Mouse (Mus musculus) CH12.LX (cell line): ENCODE data around the gene Dnaja3.

Experiments used
- CTCF ChIP-seq, 2 experiments: IDR thresholded peaks in 1 of 2; conservative IDR thresholded peaks in 1 of 2; 2 replicates each; pipeline ENCODE4 v1.5.1; 2011 to 2012; ENCODE audit warnings: low read depth in 2 of 2, low read length in 2 of 2, improper control_type of control experiment in 1 of 2, inconsistent platforms in 1 of 2, mild to moderate bottlenecking in 1 of 2, moderate library complexity in 1 of 2
- EP300 ChIP-seq: IDR thresholded peaks from 2 replicates; pipeline ENCODE4 v1.6.1; 2011; ENCODE audit warnings: low read length, improper control_type of control experiment
- HCFC1 ChIP-seq: IDR thresholded peaks from 2 replicates; pipeline ENCODE4 v1.6.1; 2012; ENCODE audit warnings: low read depth, mild to moderate bottlenecking, inconsistent platforms, low read length, improper control_type of control experiment
- MAFK ChIP-seq: IDR thresholded peaks from 2 replicates; pipeline ENCODE4 v1.6.1; 2011; ENCODE audit warnings: low read length, improper control_type of control experiment; ENCODE audit not compliant: insufficient replicate concordance
- MAX ChIP-seq: IDR thresholded peaks from 2 replicates; pipeline ENCODE4 v1.6.1; 2011; ENCODE audit warnings: low read length, improper control_type of control experiment
- POLR2A ChIP-seq: IDR thresholded peaks from 2 replicates; pipeline ENCODE4 v1.6.1; 2011; ENCODE audit warnings: low read depth, mild to moderate bottlenecking, improper control_type of control experiment, low read length
- POLR2AphosphoS2 ChIP-seq: IDR thresholded peaks from 2 replicates; pipeline ENCODE4 v1.6.1; 2011; ENCODE audit warnings: low read depth, low read length, improper control_type of control experiment
- RAD21 ChIP-seq: IDR thresholded peaks from 2 replicates; pipeline ENCODE4 v1.6.1; 2011; ENCODE audit warnings: low read depth, mild to moderate bottlenecking, low read length, improper control_type of control experiment, moderate library complexity
- SMC3 ChIP-seq: IDR thresholded peaks from 2 replicates; pipeline ENCODE4 v1.6.1; 2011; ENCODE audit warnings: low read depth, low read length, improper control_type of control experiment
- TCF12 ChIP-seq: IDR thresholded peaks from 2 replicates; pipeline ENCODE4 v1.6.1; 2014; ENCODE audit warnings: low read depth, mild to moderate bottlenecking, inconsistent platforms, low read length, improper control_type of control experiment
- ZNF384 ChIP-seq: IDR thresholded peaks from 2 replicates; pipeline ENCODE4 v1.6.1; 2012; ENCODE audit warnings: low read depth, low read length, improper control_type of control experiment, inconsistent platforms

- TF ChIP-seq HCFC1, result no peak
- no peak for TF ChIP-seq POLR2AphosphoS2
- TF ChIP-seq TCF12, result no peak
- TF ChIP-seq EP300, result 0 out of 2 replicates have a peak, but pooled peaks have one; percentile 32
- TF ChIP-seq POLR2A, result no peak
- TF ChIP-seq CTCF (conservative IDR thresholded peaks at IDR 0.05 in 1 of 2, IDR thresholded peaks at IDR 0.05 in 1 of 2; ENCODE audit: low read depth in 2 of 2, low read length in 2 of 2), result no peak
- no peak for TF ChIP-seq ZNF384
- no peak for TF ChIP-seq MAFK
- no peak for TF ChIP-seq SMC3
- no peak for TF ChIP-seq MAX
- TF ChIP-seq RAD21, result no peak
Observed at GRCm38 (mm10) chr16:4727963-4728362, 88.2 kb downstream of the Dnaja3 start.
